Mouse (Mus musculus): ENCODE data around the gene Hivep3. TPM values are rescaled to one million over a fixed set of nuclear protein-coding genes. Genes with fewer than 3 reads are reported as not detected.

Hivep3 gene
- total and polyA plus RNA-seq, 3 experiments, result 14.4 to 32.3 (median 21.2) TPM

DNA sequence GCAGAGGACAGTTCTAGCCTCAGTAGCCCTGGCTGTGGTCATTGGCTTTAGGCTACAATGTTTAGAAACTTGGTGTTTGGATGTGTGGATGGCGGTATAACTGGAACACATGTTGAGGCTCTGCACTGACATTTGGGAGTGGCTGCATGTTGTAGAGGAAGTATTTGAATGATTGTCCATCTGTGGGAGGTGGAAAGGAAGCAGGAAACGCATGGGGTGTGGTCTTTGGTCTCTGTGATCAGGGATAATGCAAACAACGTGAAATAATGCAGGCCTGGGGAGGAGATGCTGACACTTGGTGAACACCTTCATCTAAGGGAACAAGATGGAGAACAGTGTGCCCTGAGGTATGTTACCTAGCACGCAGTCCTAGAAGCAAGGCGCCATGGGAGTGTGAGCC lies 100.3 kb downstream of the Hivep3 start:
- no peak overlapping the region for H3K4me3 ChIP-seq (replicated peaks in 1 of 3; ENCODE audit: low read depth in 2 of 3, low read length in 2 of 3, poor library complexity in 1 of 3)
- H3K9ac ChIP-seq (ENCODE audit: insufficient read depth, low read depth), result no peak overlapping the region
- peaks cover 0 to 2% of the 10 kb centered on the region in 2 experiments for H3K36me3 ChIP-seq (replicated peaks in 1 of 2; ENCODE audit: control insufficient read depth in 1 of 2, insufficient read depth in 1 of 2, low read length in 1 of 2)
- H3K27me3 ChIP-seq (replicated peaks), result no peaks in the 10 kb centered on the region
- no peak for TF ChIP-seq ELF1 (IDR thresholded peaks at IDR 0.05; ENCODE audit: low read depth, low read length)
- TF ChIP-seq CHD2 (IDR thresholded peaks at IDR 0.05; ENCODE audit: low read length), result no peak
- peak overlapping the region; percentile 29 for H3K4me2 ChIP-seq (ENCODE audit: insufficient read depth, low read depth, poor library complexity, severe bottlenecking)
- DNase-seq (ENCODE audit: extremely low read depth), result no peak
- in situ Hi-C loops (cut with MboI; ENCODE audit: low pct_ligation_motif_present, low pct_unique_long_range_greater_than_20kb, low sequenced_read_pairs), result no loop called here
- dilution Hi-C loops (cut with MboI; ENCODE audit: extremely low pct_ligation_motif_present, extremely low pct_unique_long_range_greater_than_20kb, low sequenced_read_pairs), result no loop called here
- H3K79me2 ChIP-seq (replicated peaks; ENCODE audit: control insufficient read depth, extremely low read depth, insufficient read depth, poor library complexity, severe bottlenecking), result no peaks in the 10 kb centered on the region
- H3K9me3 ChIP-seq (replicated peaks; ENCODE audit: low read length), result no peaks in the 10 kb centered on the region
- H3K4me1 ChIP-seq (ENCODE audit: control insufficient read depth in 1 of 2, insufficient read depth in 2 of 2), result peaks cover 24 to 66% of the 10 kb centered on the region in 2 experiments
- peak overlapping the region; percentile 45; the same call in 1 of the 2 replicates for H3K27ac ChIP-seq (ENCODE audit: insufficient read depth, low read depth)

DNA sequence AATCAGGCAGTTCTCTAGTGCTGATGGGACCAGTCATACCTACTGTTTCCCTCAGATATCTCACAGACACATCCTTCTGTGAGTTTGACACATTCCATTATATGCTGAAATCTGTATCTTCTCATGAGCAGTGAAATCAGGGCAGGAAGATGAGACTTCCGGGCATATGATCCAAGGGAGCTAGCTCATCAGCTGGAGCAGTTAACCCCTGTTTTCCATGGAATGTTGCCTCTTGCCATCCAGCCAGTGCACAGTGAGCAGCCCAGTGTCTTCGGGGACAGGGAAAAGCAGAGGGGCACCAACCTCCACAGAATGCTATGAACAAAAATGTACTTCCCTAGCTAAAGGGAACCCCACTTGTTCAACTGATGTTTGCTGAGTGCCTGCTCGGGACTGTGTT lies 102.6 kb downstream of the Hivep3 start:
- peaks cover 0 to 2% of the 10 kb centered on the region in 2 experiments for H3K36me3 ChIP-seq (replicated peaks in 1 of 2; ENCODE audit: control insufficient read depth in 1 of 2, insufficient read depth in 1 of 2, low read length in 1 of 2)
- H3K27ac ChIP-seq (ENCODE audit: insufficient read depth, low read depth), result no peak overlapping the region
- DNase-seq (ENCODE audit: extremely low read depth), result no peak
- in situ Hi-C loops (cut with MboI; ENCODE audit: low pct_ligation_motif_present, low pct_unique_long_range_greater_than_20kb, low sequenced_read_pairs), result no loop called here
- dilution Hi-C loops (cut with MboI; ENCODE audit: extremely low pct_ligation_motif_present, extremely low pct_unique_long_range_greater_than_20kb, low sequenced_read_pairs), result no loop called here
- H3K4me3 ChIP-seq (replicated peaks in 1 of 3; ENCODE audit: low read depth in 2 of 3, low read length in 2 of 3, poor library complexity in 1 of 3), result no peak overlapping the region
- peaks cover 20 to 58% of the 10 kb centered on the region in 2 experiments for H3K4me1 ChIP-seq (ENCODE audit: control insufficient read depth in 1 of 2, insufficient read depth in 2 of 2)
- H3K27me3 ChIP-seq (replicated peaks), result no peaks in the 10 kb centered on the region
- H3K9ac ChIP-seq (ENCODE audit: insufficient read depth, low read depth), result no peak overlapping the region
- TF ChIP-seq BHLHE40 (IDR thresholded peaks at IDR 0.05; ENCODE audit: low read depth, low read length) (no peak), MAX (IDR thresholded peaks at IDR 0.05; ENCODE audit: low read length) (no peak), POLR2A (IDR thresholded peaks at IDR 0.05; ENCODE audit: low read depth, low read length) (no peak), USF1 (IDR thresholded peaks at IDR 0.05; ENCODE audit: low read depth, low read length) (no peak), MAFK (IDR thresholded peaks at IDR 0.05; ENCODE audit: insufficient replicate concordance, low read length) (no peak), ZKSCAN1 (IDR thresholded peaks at IDR 0.05; ENCODE audit: borderline replicate concordance, low read depth, low read length) (no peak), ZMIZ1 (IDR thresholded peaks at IDR 0.05; ENCODE audit: low read depth, low read length) (no peak), JUND (conservative IDR thresholded peaks at IDR 0.05; ENCODE audit: low read depth, low read length) (no peak), MEF2A (IDR thresholded peaks at IDR 0.05; ENCODE audit: borderline replicate concordance, low read depth, low read length) (no peak), JUN (IDR thresholded peaks at IDR 0.05; ENCODE audit: insufficient read depth, low read depth, low read length) (no peak), TCF12 (IDR thresholded peaks at IDR 0.05; ENCODE audit: low read depth, low read length) (no peak), NELFE (IDR thresholded peaks at IDR 0.05; ENCODE audit: low read depth, low read length) (no peak), GABPA (IDR thresholded peaks at IDR 0.05; ENCODE audit: insufficient replicate concordance, low read depth, low read length) (no peak), CHD1 (IDR thresholded peaks at IDR 0.05; ENCODE audit: low read depth, low read length) (no peak), ZC3H11A (IDR thresholded peaks at IDR 0.05; ENCODE audit: low read depth, low read length) (no peak)
- H3K79me2 ChIP-seq (replicated peaks; ENCODE audit: control insufficient read depth, extremely low read depth, insufficient read depth, poor library complexity, severe bottlenecking), result no peaks in the 10 kb centered on the region
- no peak overlapping the region for H3K4me2 ChIP-seq (ENCODE audit: insufficient read depth, low read depth, poor library complexity, severe bottlenecking)
- no peaks in the 10 kb centered on the region for H3K9me3 ChIP-seq (replicated peaks; ENCODE audit: low read length)
